Mouse (Mus musculus): ENCODE measurements around the gene Vav1.
"Not testable (repeated sequence)": the region's sequence is repeated elsewhere in the genome, so short reads cannot be mapped to it uniquely, and the experiment has no call there.

DNA sequence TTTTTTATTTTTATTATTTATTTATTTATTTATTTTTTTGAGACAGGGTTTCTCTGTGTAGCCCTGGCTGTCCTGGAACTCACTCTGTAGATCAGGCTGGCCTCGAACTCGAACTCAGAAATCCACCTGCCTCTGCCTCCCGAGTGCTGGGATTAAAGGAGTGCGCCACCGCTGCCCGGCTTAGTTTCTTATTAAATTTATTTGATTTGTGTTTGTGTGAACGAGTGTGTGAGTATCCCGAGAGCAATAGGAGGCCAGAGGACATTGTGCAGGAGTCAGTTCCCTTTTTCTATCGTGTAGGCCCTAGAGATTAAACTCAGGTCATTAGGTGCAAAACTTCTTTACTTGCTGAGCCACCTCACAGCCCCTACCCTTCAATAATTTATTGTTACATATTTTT, 56.3 kb downstream of the Vav1 start:
- not testable (repeated sequence) for TF ChIP-seq POLR2A (IDR thresholded peaks at IDR 0.05; ENCODE audit: low read depth, low read length); CTCF (IDR thresholded peaks at IDR 0.05; ENCODE audit: borderline replicate concordance, insufficient read depth, low read length)

Measured in embryonic fibroblast, embryonic 13.5 days (primary cell).